Mouse (Mus musculus) gonadal fat pad, adult 2 months (tissue): ENCODE data around the gene Esyt3. TPM values are rescaled to one million over a fixed set of nuclear protein-coding genes. Genes with fewer than 3 reads are reported as not detected.

ENCODE experiments used
- DNase-seq: peaks from one replicate; pipeline ENCODE4 v3.0.0-alpha.2; 2012; ENCODE audit warnings: low read depth
- polyA plus RNA-seq: library from polyadenylated mRNA; depleted of rRNA; stranded (reverse); fragments of >200 nt; gene quantifications from 2 replicates; pipeline ENCODE4 v1.2.3, GENCODE M21; 2012; rRNA removed

Esyt3 gene
- polyA plus RNA-seq, 1 experiment, result 12.7 TPM

DNA sequence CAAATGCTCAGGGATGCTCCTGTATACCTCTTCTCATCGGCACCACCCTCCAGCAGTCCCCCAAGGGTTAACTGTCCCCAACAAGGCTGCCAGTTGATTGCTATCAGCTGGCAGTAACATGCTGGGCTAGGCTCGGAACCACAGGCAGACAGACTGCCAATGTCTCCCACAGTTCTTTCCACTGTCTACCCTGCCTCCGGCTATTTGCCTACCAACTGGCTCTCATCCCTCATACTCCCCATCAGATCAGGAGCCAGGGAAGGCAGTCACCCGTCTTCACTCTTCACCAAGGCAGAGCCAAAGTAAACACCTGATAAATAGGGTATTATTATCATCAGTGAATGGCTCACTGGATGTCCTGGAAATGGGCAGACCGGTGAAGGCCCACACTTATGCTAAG is 3.6 kb downstream of the Esyt3 start:
- peak; percentile 75 for DNase-seq

DNA sequence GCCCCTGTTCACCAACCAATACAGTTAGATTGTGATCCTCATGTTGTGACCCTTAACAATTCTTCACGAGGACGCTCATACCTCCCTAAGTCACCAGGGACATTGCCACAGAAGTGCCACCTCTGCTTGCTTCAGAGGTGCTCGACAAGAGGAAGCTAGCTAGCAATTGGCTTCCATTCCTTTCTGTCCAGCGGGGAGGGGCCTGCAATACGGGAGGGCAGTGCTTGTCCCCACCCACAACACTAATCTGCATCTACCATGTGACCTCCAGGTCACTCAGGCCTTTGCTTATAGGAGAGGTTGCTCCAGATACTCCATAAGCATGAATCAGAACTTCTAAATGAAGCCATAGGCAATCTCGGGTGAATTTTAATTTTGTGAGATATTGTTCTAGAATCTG is 5.0 kb downstream of the Esyt3 start:
- no peak for DNase-seq

DNA sequence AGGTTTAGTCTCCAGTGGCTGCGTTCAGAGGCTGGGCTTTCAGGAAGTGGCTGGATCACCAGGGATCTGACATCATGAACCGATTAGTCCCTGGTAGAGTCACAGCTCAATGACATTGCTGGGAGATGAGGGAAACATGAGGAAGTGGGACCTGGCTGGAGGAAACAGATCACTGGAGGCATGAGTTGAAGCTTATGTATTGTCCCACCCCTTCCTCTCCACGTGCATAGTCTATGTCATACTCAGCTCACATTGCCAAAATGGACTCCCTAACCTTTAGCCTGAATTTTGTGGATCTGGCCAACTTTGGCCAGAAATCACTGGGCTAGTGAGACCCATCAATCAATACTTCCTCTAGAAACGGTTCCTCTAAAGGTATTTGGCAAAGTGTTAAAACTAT is 5.4 kb downstream of the Esyt3 start:
- DNase-seq, result no peak

DNA sequence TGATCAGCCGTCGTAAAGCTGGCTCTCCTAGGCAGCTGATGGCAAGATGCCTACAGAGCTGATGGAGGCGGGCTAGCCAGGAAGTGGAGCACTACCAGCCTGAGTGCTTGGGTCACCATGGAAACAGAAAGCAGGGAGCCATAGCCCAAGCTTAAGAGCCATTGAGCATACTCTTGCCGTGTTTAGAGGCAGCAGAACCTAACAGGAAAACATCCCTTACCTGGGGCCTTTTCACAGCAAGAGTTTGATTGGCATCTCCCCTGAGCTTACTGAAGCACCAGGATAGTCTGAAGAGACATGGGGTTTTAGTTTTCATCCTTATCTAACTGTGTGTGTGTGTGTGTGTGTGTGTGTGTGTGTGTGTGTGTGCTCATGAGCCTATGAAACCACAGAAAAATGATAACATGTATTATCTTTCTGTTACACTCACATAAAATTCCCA is 13.0 kb downstream of the Esyt3 start:
- no peak for DNase-seq

DNA sequence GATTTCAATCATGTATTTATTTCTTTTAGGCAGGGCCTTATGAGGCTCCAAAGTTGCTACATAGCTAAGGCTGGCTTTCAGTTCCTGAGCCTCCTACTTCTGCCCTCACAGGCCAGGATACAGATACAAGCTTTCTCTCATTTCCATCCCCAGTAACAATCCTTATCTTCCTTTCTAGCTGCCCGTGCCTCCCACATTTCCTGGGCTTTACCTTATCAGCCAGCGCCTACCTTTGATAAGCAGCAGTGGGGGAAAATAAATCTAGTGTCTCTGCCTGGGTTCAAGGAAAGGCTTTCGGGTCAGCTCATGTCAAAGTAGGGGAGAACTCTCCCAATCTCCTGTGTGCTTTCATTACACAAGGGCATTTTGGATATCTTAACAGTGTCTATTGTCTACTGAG is 16.8 kb downstream of the Esyt3 start:
- DNase-seq, result no peak

DNA sequence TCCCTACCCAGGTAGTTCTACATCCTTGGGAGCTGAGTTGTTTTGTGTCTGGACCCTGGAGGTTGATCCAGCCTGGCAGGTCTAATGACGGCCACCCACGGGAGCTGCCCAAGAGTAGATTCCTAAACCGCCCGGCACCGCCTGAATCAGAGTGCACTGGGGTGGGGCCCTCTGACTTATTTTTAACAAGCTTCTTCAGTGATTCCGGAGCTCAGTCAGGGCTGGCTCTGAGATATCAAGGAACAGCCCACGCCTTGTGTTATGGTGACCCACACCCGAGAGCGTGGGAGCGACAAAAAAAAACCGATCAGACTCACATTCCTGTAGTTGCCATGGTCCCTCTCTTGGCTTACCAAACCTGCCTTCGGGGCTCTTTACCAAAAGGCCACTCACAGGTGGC is 18.2 kb downstream of the Esyt3 start:
- no peak for DNase-seq

DNA sequence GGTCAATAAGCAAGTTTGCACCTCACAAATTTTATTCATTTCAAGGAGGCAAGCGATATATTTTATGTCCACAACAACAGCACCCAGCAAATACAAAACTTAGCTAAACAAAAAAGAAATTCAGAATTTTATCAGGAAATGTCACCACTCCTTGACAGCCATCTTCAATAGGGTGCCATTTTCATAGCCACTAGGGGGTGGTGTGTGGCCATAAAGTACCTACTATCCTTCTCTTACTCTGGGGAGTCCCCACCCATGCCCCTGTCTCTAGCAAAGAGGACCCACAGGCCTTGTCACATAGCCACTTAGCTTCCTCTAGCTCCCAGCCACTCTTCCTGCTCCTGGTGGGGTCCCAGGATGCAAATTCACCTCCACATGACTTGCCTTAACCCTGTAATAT is 19.2 kb downstream of the Esyt3 start:
- no peak for DNase-seq

DNA sequence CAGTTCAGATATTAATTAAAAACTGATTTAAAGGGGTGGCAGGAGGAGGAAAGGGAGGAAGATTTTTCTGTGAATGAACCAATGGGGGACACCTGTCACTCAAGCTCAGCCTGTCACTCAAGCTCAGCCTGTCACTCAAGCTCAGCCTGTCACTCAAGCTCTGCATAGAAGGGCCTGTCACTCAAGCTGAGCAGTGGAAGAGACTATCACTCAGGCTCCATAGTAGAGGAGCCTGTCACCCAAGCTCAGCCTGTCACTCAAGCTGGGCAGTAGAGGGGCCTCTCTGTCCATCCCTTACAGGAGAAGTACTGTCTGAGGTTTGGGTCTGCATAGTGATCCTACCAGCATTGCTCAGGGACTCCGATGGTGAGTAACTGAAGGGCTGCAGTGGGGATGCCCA is 20.1 kb downstream of the Esyt3 start:
- DNase-seq, result no peak

DNA sequence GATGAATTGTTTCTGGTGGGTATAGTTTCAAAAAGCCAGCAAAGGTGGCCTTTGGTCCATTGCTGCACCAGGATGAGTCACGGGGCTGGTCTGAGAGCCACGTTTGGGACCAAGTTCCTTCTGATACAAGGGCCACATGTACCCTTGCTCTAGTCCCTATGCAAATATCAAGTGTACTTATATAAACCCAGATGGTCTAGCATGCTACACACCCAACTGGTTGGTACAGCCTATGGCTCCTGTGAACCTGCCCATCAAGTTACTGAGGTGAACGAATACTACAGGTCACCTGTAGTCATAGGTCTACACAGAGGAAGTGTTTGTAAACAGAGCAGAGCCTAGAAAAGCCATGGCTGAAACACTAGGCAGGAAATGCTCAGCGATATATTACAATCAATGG is 21.8 kb downstream of the Esyt3 start:
- no peak for DNase-seq

DNA sequence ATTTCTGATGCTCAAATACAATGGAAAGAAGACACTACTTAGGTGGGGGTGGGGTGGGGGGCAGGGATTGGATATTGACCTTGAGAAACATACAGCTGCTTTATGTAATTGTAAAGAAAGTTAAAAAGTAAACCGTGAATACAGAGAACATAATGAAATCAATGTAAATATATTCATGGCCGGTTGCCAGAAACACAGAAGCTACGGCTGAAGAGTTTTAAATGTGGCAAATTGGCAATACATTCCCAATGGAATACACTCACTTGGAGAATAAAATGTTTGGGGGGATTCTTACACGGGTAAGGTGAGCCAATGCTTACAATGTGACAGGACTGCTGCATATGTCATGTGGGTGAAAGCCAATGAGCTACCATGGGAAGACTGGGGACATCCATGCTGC is 31.5 kb downstream of the Esyt3 start:
- DNase-seq, result no peak

DNA sequence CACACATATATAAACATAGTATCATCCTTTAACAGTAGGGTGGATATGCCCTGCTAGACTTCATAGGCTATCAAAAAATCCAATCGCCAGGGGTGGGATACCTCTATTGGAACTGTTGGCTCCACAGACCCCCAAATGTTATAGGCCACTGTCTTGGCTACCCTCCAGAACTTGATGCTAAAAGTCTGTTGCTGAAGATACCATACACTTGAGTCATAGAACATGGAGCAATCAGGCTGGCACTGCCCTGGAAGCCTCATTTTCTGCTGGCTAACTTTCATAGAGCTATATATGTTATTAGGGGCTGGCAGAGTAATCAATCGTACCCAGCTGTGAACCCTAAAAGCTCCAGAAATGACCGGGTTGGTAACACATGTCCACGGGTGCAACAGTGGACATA is 32.4 kb downstream of the Esyt3 start:
- no peak for DNase-seq

DNA sequence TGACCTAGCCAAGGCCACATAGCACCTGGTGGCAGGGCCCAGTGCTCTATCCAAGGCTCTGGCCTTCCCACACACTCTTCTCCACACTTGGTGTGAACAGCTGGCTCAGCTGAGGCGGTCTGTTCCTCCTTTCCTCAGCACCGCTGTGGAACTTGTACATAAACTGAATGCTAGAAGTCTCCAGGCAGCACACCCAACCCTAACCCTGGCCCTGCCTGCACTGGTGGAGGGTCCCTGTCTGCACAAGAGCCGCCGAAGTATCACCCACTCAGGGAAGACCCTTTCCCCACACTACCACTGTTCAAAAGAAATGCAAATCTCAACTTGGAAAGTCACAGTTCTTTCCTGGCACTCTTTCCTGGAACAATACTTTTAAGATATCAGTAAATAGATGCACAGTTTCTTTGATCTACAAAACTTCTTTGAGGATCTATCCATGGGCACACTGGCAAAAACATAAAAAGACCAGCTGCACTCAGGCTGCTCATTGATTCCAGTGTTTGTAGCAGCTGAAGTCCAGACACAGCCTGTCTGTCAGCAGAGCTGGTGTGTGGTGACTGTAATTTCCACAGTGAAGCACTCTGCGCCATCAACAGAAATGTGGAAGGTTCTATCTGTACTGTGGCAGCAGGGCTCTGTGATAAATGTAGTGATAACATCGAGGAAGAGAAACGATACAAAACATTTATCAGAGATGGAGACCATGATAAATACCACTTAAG is 33.0 kb downstream of the Esyt3 start:
- DNase-seq, result no peak

DNA sequence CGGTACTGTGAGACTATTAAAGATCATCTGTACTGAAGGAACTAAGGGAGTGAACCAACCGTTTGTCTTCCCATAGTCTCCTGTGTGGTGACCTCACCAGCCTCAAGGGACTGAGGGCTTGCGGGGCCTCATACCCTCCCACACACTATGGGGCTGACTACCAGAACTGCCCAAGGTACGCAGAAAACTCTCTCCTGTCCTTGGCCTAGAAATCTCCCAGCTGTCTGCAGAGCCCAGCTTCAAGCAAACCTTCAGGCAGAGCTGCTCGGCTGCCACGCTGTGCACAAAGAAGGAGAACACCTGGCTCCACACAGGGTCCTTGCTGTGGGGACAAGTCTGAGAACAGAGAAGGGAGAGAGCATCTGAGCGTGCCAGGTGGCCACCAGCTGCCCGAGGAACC is 38.4 kb downstream of the Esyt3 start:
- DNase-seq, result no peak

DNA sequence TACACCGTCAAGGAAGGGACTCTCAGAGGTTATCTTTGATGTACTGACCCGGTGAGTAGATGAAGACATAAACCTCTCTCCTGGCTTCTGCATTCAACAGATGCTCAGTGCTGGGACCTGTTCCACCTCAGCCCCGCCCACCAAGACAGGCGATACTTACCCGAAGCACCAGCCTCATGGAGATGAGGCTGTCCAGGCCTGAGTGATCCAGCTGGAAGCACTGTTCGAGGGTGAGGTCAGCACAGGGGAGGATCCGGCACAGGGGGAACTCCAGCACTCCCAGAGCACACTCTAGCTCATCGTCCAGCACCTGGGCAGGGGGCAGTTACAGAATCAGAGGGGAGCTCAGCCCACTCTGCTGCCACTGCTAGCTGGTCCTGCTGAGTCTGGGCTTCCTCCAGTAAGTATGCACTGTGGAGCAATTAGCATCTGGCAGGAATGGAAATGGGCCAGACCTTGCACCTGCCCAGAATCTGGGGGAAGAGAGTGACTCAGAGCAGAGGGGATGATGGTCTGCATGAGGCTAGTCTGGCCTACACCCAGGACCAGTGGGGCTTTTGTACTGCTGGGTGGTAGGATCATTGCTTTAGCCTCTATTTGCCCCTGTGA is 38.9 kb downstream of the Esyt3 start:
- DNase-seq, result no peak

DNA sequence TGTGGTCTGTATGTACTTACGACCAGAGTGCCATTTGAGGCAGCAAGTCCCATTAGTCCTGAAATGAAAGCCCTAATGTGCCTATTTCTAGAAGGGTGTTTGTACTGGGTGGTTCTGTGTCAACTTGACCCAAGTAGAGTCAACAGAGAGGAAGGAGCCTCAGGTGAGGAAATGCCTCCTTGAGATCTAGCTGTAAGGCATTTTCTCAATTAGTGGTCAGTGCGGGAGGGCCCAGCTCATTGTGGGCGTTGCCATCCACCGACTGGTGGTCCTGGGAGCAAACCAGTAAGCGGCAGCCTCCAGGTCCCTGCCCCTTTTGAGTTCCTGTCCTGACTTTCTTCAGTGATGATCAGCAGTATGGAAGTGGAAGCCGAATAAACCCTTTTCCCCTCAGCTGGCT is 52.1 kb downstream of the Esyt3 start:
- DNase-seq, result no peak

DNA sequence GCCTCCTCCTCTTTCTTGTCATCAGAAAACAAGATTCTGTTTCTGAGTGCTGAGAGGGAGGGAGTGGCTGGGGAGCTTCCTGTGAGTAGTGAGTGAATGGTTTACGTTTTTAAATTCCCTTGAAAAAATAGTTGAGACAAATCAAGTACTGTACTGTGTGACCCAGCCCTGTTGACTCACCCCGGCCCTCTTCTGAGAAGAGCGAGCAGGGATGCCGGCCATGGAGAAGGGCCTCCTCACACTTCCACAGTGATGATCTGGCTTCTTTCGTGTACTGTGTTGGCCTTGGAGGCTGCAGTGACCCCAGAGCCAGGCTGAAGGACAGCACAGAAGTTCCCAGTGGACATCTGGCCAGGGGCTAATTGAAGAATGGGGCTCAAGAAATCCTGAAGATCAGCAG is 54.1 kb downstream of the Esyt3 start:
- no peak for DNase-seq

Other genes with a start within 250 kb of the Esyt3 start
- gene Pik3cb, start 217.9 kb downstream of the Esyt3 start, polyA plus RNA-seq, result 7.7 and 8.6 TPM in 2 replicates
- not detected in 2 replicates for gene Faiml, start 121.3 kb downstream of the Esyt3 start, polyA plus RNA-seq
- 7.6 and 7.7 TPM in 2 replicates for gene Cep70, start 115.2 kb downstream of the Esyt3 start, polyA plus RNA-seq
- gene Mras, start 78.8 kb upstream of the Esyt3 start, polyA plus RNA-seq, result 20.7 and 30.7 TPM in 2 replicates
- 1.6 and 3.1 TPM in 2 replicates for gene Nme9, start 92.9 kb upstream of the Esyt3 start, polyA plus RNA-seq
- gene Armc8, start 210.3 kb upstream of the Esyt3 start, polyA plus RNA-seq, result 12.5 and 13.5 TPM in 2 replicates
- 5.9 and 7.7 TPM in 2 replicates for gene Dbr1, start 217.2 kb upstream of the Esyt3 start, polyA plus RNA-seq